Mouse (Mus musculus) left cerebral cortex, postnatal 10 days (tissue): ENCODE results near the gene Ccdc57. TPM values are rescaled to one million over a fixed set of nuclear protein-coding genes. Genes with fewer than 3 reads are reported as not detected.

ENCODE experiments used
- DNase-seq, 2 experiments: peaks; one replicate each; pipeline ENCODE4 v3.0.0; 2021 to 2022; ENCODE audit warnings: low spot score in 2 of 2, mixed read lengths in 1 of 2; ENCODE audit errors: extremely low spot score in 1 of 2
- intact Hi-C: fragments of 180-260 bp; cut with DNase I; formaldehyde crosslinking; loops from one replicate; pipeline ENCODE4 v1.15.1; 2025
- total RNA-seq, 2 experiments: library from RNA; stranded (reverse); gene quantifications; 2 replicates each; pipeline ENCODE4 v1.2.3; 2021

Gene Ccdc57
- total RNA-seq, 2 experiments from 2014 or later: 8.1 to 8.4 TPM

DNA sequence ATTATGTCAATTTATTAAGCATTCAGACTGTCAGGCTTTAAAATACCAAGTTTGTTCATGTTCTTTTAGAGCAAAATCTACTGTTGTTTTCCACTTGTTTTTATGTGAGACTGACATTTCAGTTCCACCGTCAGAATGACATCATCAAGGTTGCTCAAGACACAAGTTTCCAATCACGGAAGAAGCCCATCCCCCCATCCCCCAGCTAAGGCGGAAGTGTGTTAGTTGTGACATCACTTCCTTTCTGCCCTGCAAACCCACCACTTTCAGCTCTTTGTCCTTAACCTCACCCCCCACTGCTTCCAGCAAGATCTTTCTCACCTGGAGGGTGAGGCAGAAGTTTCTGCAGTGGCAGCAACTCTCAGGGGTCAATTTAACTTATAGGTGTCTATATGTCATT lies 16.2 kb downstream of the Ccdc57 start:
- no peak for DNase-seq
- intact Hi-C loops: no loop called here

DNA sequence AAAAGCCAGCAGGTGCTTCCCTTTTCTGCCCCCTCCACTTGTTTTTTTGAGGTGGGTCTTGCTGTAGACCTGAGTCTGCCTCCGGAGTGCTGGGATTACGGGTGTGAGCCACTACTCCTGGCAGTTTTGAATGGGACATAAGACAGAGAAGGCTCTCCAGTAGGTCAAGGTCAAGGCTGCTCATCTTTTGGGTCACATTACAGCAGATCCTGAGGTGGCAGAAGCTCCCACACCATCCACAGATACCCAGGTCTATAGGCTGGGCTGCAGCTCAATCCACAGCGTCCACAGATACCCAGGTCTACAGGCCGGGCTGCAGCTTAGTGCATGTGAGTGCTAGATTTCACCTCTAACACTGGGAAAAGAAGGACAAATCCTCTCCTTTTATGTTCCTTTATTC lies 18.9 kb downstream of the Ccdc57 start:
- intact Hi-C loops: no loop called here
- DNase-seq: no peak

DNA sequence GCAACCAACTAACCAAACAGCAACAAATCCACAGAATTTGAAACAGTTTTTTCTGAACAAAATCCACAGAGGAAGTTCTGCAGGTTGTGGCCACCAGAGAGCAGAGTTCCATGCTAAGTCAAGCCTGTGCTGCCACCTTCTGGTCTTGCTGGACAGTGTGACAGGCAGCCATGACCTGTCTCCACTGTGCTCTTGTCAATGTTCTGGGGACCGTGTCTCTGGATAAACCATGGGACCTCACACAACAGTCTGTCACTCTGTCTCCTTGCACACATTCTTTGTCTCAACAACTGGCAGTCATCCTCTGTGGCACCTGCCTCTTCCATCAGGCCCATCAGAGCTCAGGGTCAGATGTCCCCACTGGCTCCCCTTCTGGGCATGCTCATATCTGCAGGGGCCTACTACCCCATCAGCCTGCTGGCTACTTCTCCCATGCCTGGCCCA lies 27.2 kb downstream of the Ccdc57 start:
- peak; percentile 60 to 86 for DNase-seq

DNA sequence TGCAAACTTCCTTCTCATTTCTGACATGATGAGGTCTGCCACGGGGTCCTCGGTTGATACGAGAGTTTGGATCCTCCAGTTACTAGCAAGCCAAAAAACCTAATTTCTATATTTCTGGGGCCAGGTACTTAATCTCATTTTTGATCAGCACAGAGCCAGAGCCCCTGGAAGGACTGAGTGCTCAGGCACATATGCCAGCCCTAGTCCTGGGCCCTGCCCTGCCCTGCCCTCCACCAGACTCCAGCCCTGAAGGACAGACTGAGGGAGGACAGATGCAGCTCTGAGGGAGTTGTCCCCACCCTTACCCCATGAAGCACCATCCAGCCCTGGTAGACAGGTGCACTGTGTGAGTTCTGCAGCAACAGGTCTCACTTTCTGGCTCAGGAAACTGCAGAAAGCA lies 28.1 kb downstream of the Ccdc57 start:
- DNase-seq: no peak
- intact Hi-C loops: loop anchor here (5.0 kb wide), 1 partner anchor 82 kb away; the partner anchor contains the start of gene Fasn

More for the DNA sequence above, 27.2 kb downstream of the Ccdc57 start:
- intact Hi-C loops: loop anchor here (5.0 kb wide), 1 partner anchor 137 kb away; no protein-coding TSS in a partner anchor

DNA sequence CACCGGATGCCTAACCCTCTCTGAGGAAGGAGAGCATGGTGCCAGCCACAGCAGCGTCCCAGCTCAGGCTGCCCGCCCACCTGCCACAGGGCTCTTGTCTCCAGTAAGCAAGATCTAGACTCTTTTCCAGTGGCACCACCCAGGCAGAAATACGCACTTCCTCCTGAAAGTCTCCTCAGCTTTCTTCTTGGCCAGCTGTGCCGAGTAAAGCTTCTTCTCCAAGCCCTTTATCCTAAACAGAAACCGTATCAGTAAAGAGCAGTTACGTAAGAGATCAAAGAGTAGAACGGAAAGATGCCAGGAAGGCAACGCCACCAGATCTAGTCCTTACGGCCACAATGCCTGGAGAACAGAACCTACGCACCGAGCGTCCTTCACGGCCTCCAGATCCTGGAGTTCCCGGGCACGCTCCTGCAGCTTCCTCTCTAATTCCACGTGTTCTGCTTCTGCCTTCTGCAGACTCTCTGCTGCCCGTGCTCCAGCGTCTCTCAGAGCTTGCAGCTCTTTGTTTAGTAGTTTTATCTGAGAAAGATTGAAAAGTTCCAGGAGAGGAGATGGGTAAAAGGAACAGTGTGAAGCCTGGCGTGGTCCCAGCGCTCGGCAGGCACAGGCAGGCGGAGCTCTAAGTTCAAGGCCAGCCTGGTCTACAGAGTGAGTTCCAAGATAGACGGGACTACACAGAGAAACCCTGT lies 29.4 kb downstream of the Ccdc57 start:
- DNase-seq: no peak
- intact Hi-C loops: loop anchor here (5.0 kb wide), 1 partner anchor 81 kb away; the partner anchor contains the start of gene Fasn

DNA sequence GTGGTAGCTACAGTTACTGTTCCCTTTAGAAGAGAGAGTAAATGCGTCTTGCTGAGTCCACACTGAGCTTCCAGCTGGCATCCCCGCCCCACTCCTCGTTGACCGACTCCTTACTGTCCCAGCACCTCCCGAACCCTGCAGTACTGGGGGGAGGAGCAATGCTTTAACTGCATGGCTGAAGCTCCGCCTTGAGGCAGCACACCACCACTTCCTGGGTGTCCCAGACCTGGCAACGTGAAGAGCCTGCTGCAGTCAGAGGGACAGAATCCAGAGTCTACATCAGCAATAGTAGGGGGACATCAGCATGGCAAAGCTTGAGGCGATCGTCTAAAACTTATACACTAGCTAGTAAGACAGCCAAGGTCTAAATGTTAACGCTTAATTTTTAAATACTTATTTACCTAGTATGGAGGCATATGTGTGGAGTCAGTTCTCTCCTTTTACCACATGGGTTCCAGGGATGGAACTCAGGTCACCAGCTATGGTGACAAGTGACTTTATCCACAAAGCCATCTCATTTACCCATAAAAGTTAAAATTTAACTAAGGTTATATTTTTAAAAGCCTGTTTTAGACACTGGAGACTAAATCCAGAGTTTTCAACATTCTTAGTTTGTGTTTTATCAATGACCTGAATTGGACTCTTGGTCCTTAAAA lies 30.1 kb downstream of the Ccdc57 start:
- peak in 1 of 2 experiments; percentile 36 for DNase-seq
- intact Hi-C loops: loop anchor here (5.0 kb wide), 1 partner anchor 80 kb away; the partner anchor contains the start of gene Fasn

DNA sequence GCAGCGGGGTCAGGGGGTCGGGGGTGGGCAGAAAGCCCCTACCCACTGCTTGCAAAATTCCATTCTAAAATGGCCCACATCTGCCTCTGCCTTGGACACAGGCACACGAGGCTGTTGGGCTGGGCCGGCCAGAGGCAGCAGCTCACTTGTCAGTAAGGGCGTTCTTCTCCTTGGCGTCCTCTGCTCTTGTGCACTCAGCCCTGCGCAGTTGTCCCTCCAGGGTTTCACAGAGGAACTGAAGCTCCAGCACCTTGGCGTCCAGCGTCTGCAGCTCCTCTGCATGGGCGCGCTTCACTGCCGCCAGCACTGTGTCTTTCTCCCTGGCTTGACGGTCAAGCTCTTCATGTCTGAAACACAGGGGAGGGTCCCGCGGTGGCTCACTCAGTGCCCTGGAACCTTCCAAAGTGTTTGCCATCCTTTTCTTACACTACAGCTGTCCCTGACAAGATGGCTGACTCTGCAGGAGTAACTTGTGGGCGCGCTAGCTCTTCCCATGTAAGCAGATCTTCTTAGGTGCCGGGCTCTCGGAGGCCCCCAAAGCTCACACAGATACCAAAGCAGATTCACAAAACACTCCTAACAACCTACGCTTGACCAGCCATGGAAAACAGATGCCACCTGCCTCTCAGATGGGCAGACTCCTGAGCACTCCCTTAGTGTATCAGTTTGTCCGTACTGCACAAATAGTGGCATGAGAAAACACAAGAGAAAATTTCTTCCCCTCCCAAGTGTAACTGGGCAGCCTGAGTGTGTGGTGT lies 30.8 kb downstream of the Ccdc57 start:
- intact Hi-C loops: loop anchor here (5.0 kb wide), 1 partner anchor 80 kb away; the partner anchor contains the start of gene Fasn
- DNase-seq: no peak

DNA sequence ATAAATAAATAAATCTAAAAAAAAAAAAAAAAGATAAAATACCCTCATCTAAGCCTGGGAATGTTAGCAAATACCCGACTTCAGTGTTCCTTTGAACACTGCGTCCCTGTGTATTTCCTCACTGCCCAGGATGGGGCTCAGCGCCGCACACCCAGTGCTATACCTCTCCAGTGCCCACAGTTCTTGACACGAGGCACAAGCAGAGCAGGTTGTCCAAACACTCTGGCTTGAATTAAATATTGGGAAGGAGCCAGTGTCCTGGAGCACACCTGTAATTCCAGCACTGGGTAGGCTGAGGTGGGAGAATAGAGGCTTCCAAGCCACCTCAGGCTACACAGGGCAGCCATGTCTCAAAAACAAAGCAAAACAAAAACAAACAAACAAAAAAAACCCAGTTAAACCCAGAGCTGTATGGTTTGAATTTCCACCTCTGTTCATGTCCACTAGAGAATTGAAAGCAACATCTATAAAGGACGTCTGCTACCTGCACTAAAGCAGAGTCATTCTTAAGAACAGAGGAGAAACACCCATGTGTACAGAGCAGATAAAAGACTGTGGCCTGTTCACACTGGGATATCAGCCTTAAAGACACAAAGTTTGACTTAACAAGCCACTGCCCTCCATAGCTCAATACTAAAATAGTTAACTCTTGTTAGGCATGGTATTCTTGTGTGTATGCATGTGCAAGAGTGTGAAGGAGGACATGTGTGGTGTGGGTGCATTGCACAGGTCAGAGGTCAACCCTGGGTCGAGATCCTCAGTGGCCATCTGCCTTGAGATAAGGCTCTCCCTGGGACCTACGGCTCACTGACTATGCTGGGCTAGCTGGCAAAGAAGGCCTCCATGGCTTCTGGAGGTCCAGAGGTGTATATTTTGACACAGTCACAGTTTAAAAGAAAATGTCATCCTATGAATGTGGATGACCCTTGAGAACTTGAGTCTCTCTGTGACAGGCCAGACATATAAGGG lies 32.1 kb downstream of the Ccdc57 start:
- no peak for DNase-seq
- intact Hi-C loops: loop anchor here (5.0 kb wide), 1 partner anchor 78 kb away; the partner anchor contains the start of gene Fasn

DNA sequence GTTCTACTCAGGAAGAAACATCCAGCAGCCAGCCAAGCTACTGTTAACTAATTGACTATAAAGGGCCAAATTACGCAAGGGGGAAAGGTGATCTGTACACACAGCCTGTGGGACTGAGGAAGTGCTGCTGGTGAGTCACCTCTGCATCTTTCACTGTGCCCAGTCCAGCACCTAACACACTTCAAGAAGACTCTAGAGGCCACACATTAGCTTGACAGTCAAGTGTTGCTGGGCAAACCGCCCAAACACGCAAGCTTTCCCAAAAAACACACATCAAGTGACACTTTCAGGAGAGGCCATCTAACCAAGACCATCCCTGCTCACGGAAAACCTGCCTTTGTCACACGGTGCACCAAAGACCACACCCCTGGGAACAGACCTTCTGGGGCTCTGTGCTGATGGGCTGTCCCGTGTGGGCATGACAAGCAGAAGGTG lies 34.5 kb downstream of the Ccdc57 start:
- intact Hi-C loops: no loop called here
- no peak for DNase-seq

DNA sequence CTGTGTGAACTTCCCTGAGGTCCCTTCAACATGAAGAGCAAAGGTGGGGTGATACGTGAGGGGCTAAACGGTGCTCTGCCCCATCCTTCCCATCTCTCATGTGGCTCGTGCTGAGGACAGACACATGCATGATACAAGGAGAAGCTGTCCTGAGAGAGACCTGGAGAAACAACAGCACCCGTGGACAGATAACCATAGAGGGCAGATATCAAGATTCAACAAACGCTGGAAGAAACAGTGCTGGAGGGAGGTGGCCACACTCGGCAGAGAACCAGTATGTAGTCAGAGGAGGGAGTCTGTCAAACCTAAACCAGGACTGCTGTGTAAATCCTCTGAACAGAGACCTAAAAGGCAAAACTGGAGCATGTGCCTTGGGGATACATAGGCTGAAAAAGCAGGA lies 37.2 kb downstream of the Ccdc57 start:
- no peak for DNase-seq
- intact Hi-C loops: no loop called here

DNA sequence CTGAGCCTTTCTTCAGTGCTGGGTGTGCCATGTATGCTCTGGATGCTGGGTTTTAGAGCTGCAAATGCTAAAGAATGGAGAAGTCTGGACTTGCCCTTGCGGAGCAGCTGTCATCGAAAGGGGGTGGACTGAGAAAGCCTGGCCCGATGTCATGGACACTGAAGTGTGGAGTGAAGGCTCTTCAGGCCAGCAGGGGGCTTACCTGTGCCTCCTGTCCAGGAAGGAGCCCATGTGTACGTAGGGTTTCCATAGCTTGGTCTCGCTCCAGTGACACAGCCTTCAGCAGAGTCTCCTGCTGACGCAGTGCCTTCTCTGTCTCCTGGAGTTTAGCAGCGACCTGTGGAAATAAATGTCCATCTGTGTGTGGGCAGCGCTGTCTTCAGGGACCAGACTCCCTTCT lies 38.3 kb downstream of the Ccdc57 start:
- intact Hi-C loops: no loop called here
- no peak for DNase-seq

DNA sequence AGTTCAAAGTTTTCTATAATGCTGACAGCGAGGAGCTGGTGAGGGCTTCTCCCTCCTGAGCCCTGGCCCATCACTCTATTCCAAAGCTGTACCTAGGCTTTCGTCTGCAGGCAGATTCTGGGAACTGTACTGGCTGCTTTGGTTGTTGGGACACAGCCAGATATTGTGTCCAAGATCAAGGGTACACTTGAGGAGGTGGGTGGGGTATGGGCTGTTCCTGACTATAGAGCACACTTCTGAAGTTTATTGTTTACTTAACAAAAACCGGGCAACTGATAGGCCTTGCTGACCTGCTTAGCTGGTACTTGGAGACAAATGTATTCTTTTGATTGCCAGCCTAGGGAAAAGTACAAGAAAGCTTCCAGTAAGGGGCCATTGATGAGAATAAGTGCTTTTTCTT lies 43.5 kb downstream of the Ccdc57 start:
- no peak for DNase-seq
- intact Hi-C loops: no loop called here

DNA sequence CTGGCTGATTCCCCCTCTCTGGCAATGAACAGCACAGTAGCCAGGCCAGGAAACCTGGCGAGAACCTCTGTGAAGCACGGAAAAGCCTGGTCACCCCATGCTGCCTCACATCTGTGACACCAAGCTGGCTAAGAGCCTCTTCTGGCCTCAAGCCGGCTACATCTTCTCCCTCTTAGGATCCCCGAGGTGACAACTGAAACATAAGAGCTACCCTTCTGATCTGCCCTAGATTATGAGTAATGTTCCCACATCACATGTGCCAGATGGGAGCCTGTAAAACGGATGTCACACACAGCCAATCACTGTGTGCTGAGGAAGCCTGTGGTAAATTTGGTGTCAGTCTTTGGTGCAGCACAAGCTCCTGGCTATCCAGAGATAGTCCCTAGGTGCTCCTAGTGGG lies 44.0 kb downstream of the Ccdc57 start:
- intact Hi-C loops: no loop called here
- no peak for DNase-seq

DNA sequence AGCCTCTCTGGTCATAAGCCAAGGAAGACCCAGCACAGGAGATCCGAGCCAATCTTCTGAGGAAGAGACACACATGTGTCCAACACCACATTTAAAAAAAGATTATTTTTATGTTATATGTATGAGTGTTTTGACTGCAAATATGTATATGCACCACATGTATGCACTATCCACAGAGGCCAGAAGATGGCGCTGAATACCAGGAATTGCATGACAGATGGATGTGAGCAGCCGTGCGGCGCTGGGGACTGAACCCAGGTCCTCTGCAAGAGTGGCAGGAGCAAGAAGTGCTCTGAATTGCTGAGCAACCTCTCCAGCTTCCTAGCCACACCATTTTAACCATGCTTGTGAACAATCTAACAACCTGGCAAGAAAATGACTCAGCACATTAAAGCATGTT lies 45.2 kb downstream of the Ccdc57 start:
- no peak for DNase-seq
- intact Hi-C loops: no loop called here

DNA sequence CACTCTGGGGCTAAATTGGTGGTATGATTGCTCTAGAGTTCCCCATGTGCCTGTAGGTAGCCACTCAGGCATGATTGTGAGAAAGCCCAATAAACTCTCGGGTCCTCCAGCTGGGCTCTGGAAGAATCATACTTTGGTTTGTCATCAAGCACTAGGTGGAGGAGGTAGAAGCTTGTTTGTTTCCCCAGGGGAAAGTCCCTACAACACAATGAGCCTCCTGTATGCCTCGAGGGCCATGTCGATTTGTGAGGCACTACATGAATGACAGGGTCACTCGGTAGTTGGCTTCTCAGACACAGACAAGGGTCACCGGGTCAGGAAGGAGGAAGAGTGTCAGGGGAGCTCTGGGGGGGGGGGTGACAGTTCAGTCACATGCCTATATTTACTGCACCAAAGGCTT lies 46.2 kb downstream of the Ccdc57 start:
- intact Hi-C loops: no loop called here
- DNase-seq: no peak

DNA sequence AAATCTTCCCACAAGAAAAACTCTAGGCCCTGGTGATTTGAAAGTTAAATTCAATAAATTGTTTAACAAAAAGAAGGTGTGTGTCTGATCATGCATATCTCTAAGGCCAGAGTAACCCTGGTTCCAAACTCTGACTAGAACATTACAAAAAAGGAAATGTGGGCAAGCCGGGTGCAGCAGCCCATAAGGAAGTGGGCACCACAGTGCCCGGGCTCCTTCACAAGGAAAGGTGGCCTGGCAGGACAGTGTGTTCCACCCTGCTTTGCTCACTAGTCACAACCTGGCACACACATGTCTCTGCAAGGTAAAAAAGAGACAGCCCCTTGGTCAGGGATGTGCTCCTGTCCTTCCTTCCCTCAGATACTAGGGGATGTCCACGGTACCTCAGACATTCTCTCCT lies 49.1 kb downstream of the Ccdc57 start:
- intact Hi-C loops: no loop called here

DNA sequence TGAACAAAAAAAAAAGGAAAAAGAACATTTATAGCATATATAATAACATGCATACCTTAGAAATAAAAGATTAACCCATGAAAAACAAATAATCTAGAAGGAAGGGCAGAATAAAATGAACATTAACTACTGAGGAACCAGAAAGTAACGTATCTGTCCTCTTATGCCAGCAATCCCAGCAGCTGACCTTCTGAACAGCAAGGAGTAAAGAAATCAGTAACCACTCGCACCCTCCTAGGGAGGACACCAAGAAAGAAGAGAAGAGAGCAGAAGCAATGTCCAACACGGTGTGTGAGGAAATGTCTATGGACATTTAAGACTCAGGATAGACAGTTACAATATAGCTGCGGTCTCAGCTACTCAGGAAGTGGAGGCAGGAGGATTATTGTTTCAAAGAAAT lies 49.7 kb downstream of the Ccdc57 start:
- intact Hi-C loops: no loop called here
- DNase-seq: no peak

More for the DNA sequence above, 49.1 kb downstream of the Ccdc57 start:
- DNase-seq: no peak

DNA sequence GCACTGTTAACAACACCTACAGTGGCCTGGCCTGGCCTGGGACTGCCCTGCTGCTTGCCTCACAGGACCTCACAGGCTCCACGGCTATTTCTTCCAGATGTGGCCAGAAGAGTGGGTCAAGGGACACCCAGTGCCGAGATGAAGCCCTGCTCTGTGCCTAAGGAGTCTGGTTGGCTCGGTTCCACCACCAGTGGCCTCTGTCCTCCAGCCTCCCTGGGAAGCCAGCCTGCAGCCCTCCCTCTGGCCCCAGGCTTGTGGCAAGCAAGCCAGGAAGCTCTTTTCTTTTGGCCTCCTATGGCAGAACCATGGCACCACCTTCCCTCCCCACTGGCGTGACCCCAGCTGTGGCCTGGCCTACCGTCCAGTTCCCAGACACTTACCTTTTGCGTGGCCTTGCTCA lies 59.5 kb downstream of the Ccdc57 start:
- intact Hi-C loops: no loop called here
- peak in 1 of 2 experiments; percentile 66 for DNase-seq
